8 mouse cellular contexts compared by ENCODE assay signal in genomic region chr1:92137136-92137848, GRCm38 (mm10). TPM values are rescaled to one million over a fixed set of nuclear protein-coding genes. Genes with fewer than 3 reads are reported as not detected.
DNase-seq lines count a peak whose midpoint lies in the region; ATAC-seq lines count a peak whose summit lies in the region.

No protein-coding gene starts in this region.

- ATAC-seq in heart, embryonic 14.5 days (ENCODE audit: insufficient number of reproducible peaks, insufficient read depth, low FRiP score, low read depth): peak; percentile 61; the same call in 1 of the 2 replicates

- peak; percentile 45 for DNase-seq in ovary, postnatal 36 days (ENCODE audit: low spot score)
- DNase-seq in ovary, adult 18-20 months (ENCODE audit: low spot score): no peak
- peak; percentile 60 for DNase-seq in cerebellum, adult 9-11 months
- DNase-seq in kidney, postnatal 4 days: peak; percentile 76 to 83
- no peak for DNase-seq in thymus, postnatal 25 days
- no peak for DNase-seq in embryo, embryonic 9.5 days (ENCODE audit: extremely low spot score)
- no peak for DNase-seq in layer of hippocampus, adult 9-11 months

- H3K27me3 ChIP-seq in heart, embryonic 14.5 days (ENCODE audit: control insufficient read depth, insufficient read depth, low read length): no peaks in the 10 kb centered on the region

- whole genome bisulfite sequencing in heart, embryonic 14.5 days: 68% methylated on average over 2 of the region's 2 CpGs

- H3K9me3 ChIP-seq in heart, embryonic 14.5 days (ENCODE audit: control insufficient read depth, low read length): no peaks in the 10 kb centered on the region

- no peak overlapping the region for H3K9ac ChIP-seq in heart, embryonic 14.5 days (ENCODE audit: low read length)

- H3K27ac ChIP-seq in heart, embryonic 14.5 days (replicated peaks in 1 of 2; ENCODE audit: control insufficient read depth in 1 of 2, insufficient read depth in 1 of 2, low read depth in 2 of 2, low read length in 2 of 2): peak overlapping the region; percentile 30 to 45; a peak in 2 of 4 replicates

- H3K36me3 ChIP-seq in heart, embryonic 14.5 days (ENCODE audit: control insufficient read depth, insufficient read depth, low read length): no peaks in the 10 kb centered on the region

- no peak overlapping the region for H3K4me3 ChIP-seq in heart, embryonic 14.5 days (ENCODE audit: control insufficient read depth in 1 of 2, insufficient read depth in 1 of 2, low read depth in 1 of 2, low read length in 2 of 2)

- H3K4me1 ChIP-seq in heart, embryonic 14.5 days (ENCODE audit: control insufficient read depth in 2 of 2, insufficient read depth in 2 of 2, low read length in 2 of 2): peaks cover 4 to 14% of the 10 kb centered on the region in 2 experiments; a peak in 3 of 4 replicates

- no peak overlapping the region for H3K4me2 ChIP-seq in heart, embryonic 14.5 days (ENCODE audit: low read length)

RNA-seq across cellular contexts. Expression of gene Hdac4, which starts 58.2 kb away (rescaled TPM):
- polyA plus RNA-seq in heart, embryonic 14.5 days (2014; fragmentation: Nextera tagmentation; extraction: Ambion mirVana): 15.4 and 16.5 TPM in 2 replicates

Comparison
In these comparisons a context has a peak if more than half of its experiments do, and no peak if none do; other contexts are left out.
1. DNase-seq: peak in ovary, postnatal 36 days (single experiment), cerebellum, adult 9-11 months (single experiment) and kidney, postnatal 4 days (2 of 2); none in ovary, adult 18-20 months (single experiment), thymus, postnatal 25 days (single experiment), embryo, embryonic 9.5 days (single experiment) and layer of hippocampus, adult 9-11 months (single experiment).